Mouse (Mus musculus) forebrain, embryonic 14.5 days (tissue): Measurements from ENCODE around the gene Olfr1047. TPM values are rescaled to one million over a fixed set of nuclear protein-coding genes. Genes with fewer than 3 reads are reported as not detected.

Experiments
- ATAC-seq: fragments of 200-750 bp; cut with Nextera tagmentation; 2 replicates; pipeline ENCODE4 v1.8.0; 2017; ENCODE audit warnings: mild to moderate bottlenecking, moderate library complexity
- DNase-seq: peaks from one replicate; pipeline ENCODE4 v3.0.0-alpha.2; 2015; ENCODE audit warnings: low spot score
- H3K27ac ChIP-seq: fragments of 300-500 bp; sonication (generic); 2 replicates; pipeline ENCODE4 v1.5.1; 2014; ENCODE audit warnings: low read depth, mild to moderate bottlenecking, control low read depth, low read length, moderate library complexity
- H3K27me3 ChIP-seq: fragments of 300-500 bp; sonication (generic); replicated peaks from 2 replicates; pipeline ENCODE4 v1.6.1; 2014; ENCODE audit warnings: low read length, control low read depth, mixed read lengths; ENCODE audit not compliant: control insufficient read depth, insufficient read depth
- H3K36me3 ChIP-seq: fragments of 300-500 bp; sonication (generic); 2 replicates; pipeline ENCODE4 v1.6.1; 2014; ENCODE audit warnings: low read length, control low read depth; ENCODE audit not compliant: control insufficient read depth, insufficient read depth
- H3K4me1 ChIP-seq: fragments of 300-500 bp; sonication (generic); 2 replicates; pipeline ENCODE4 v1.6.1; 2014; ENCODE audit warnings: antibody characterized with exemption, low read length, control low read depth; ENCODE audit not compliant: control insufficient read depth, insufficient read depth
- H3K4me2 ChIP-seq: fragments of 300-500 bp; sonication (generic); 2 replicates; pipeline ENCODE4 v1.6.1; 2014; ENCODE audit warnings: mild to moderate bottlenecking, control low read depth, low read length
- H3K4me3 ChIP-seq: fragments of 300-500 bp; sonication (generic); 2 replicates; pipeline ENCODE4 v1.5.1; 2014; ENCODE audit warnings: low read depth, low read length, control low read depth
- H3K9ac ChIP-seq: fragments of 300-500 bp; sonication (generic); 2 replicates; pipeline ENCODE4 v1.6.1; 2014; ENCODE audit warnings: mild to moderate bottlenecking, low read length, control low read depth, moderate library complexity
- H3K9me3 ChIP-seq: fragments of 300-500 bp; sonication (generic); replicated peaks from 2 replicates; pipeline ENCODE4 v1.6.1; 2016; ENCODE audit warnings: low read length, control low read depth, mixed read lengths; ENCODE audit not compliant: control insufficient read depth
- polyA plus RNA-seq: library from polyadenylated mRNA; unstranded; fragments of >200 nt; fragmentation: Nextera tagmentation; extraction: Ambion mirVana; gene quantifications from 2 replicates; pipeline ENCODE4 v1.2.1, GENCODE M21; 2014

Olfr1047 gene
- polyA plus RNA-seq, 1 experiment from 2014 or later = not detected

DNA sequence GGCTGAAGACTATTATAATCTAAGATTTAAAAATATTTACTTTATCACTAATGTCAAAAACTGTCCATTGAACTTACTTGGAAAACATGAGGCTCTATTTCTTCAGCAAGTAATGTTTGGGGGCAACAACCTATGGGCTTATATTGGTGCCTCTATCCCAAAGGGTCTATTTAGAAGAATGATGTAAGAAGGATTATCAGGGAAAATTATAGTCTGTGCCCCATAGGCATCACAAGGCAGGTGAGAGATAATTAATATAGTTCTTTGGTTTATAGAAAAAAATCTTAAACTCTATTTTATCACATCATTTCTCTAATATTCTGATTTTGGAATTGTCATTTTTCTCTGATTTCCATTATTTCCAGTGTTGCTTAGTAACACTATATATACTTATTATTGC is 53.5 kb downstream of the Olfr1047 start, which contains the start of gene Olfr1044:
Gene Olfr1044, minus strand, starts transcription at position 101 of the 400 bp plus-strand sequence.
- Histone ChIP-seq H3K4me1 (no peaks in the 10 kb centered on the region), H3K4me3 (no peak within 1 kb of the TSS), H3K36me3 (no peaks in the 10 kb centered on the region), H3K27me3 (no peaks in the 10 kb centered on the region), H3K27ac (no peak within 1 kb of the TSS), H3K4me2 (no peak within 1 kb of the TSS), H3K9me3 (no peaks in the 10 kb centered on the region), H3K9ac (no peak within 1 kb of the TSS)
- DNase-seq (no peak), ATAC-seq (no peak)

Other genes starting within 250 kb of the Olfr1047 start
- not detected in 2 replicates for gene Olfr1031, start 241.1 kb downstream of the Olfr1047 start, polyA plus RNA-seq
- not detected in 2 replicates for gene Olfr1032, start 225.9 kb downstream of the Olfr1047 start, polyA plus RNA-seq
- gene Olfr1033, start 210.8 kb downstream of the Olfr1047 start, polyA plus RNA-seq = not detected in 2 replicates
- gene Olfr1034, start 185.5 kb downstream of the Olfr1047 start, polyA plus RNA-seq = not detected in 2 replicates
- not detected in 2 replicates for gene Olfr1036, start 157.4 kb downstream of the Olfr1047 start, polyA plus RNA-seq
- not detected in 2 replicates for gene Olfr1037, start 144.0 kb downstream of the Olfr1047 start, polyA plus RNA-seq
- gene Olfr1039, start 95.5 kb downstream of the Olfr1047 start, polyA plus RNA-seq = not detected in 2 replicates
- gene Olfr1040, start 84.7 kb downstream of the Olfr1047 start, polyA plus RNA-seq = not detected in 2 replicates
- not detected in 2 replicates for gene Olfr1042, start 69.6 kb downstream of the Olfr1047 start, polyA plus RNA-seq
- gene Olfr1043, start 63.9 kb downstream of the Olfr1047 start, polyA plus RNA-seq = not detected in 2 replicates
- gene Olfr1044, start 53.6 kb downstream of the Olfr1047 start, polyA plus RNA-seq = not detected in 2 replicates
- not detected in 2 replicates for gene Olfr52, start 45.7 kb downstream of the Olfr1047 start, polyA plus RNA-seq
- gene Olfr1045, start 28.4 kb downstream of the Olfr1047 start, polyA plus RNA-seq = not detected in 2 replicates
- gene Olfr1046, start 12.1 kb downstream of the Olfr1047 start, polyA plus RNA-seq = not detected in 2 replicates
- not detected in 2 replicates for gene Olfr1048, start 8.9 kb upstream of the Olfr1047 start, polyA plus RNA-seq
- gene Olfr1049, start 26.9 kb upstream of the Olfr1047 start, polyA plus RNA-seq = not detected in 2 replicates
- not detected in 2 replicates for gene Olfr1051, start 47.7 kb upstream of the Olfr1047 start, polyA plus RNA-seq
- not detected in 2 replicates for gene Olfr1052, start 61.1 kb upstream of the Olfr1047 start, polyA plus RNA-seq
- gene Olfr1053, start 83.9 kb upstream of the Olfr1047 start, polyA plus RNA-seq = not detected in 2 replicates
- gene Olfr1054, start 104.0 kb upstream of the Olfr1047 start, polyA plus RNA-seq = not detected in 2 replicates
- not detected in 2 replicates for gene Olfr1055, start 118.9 kb upstream of the Olfr1047 start, polyA plus RNA-seq
- gene Olfr1056, start 131.1 kb upstream of the Olfr1047 start, polyA plus RNA-seq = not detected in 2 replicates
- gene Olfr1057, start 147.0 kb upstream of the Olfr1047 start, polyA plus RNA-seq = not detected in 2 replicates
- gene Olfr1058, start 157.2 kb upstream of the Olfr1047 start, polyA plus RNA-seq = not detected in 2 replicates
- gene Olfr1061, start 182.6 kb upstream of the Olfr1047 start, polyA plus RNA-seq = not detected in 2 replicates
- gene Olfr1062, start 195.3 kb upstream of the Olfr1047 start, polyA plus RNA-seq = not detected in 2 replicates
- not detected in 2 replicates for gene Olfr1065, start 219.2 kb upstream of the Olfr1047 start, polyA plus RNA-seq
- gene Olfr1066, start 224.9 kb upstream of the Olfr1047 start, polyA plus RNA-seq = not detected in 2 replicates